Mouse (Mus musculus): ENCODE data around the gene Snd1.

DNA sequence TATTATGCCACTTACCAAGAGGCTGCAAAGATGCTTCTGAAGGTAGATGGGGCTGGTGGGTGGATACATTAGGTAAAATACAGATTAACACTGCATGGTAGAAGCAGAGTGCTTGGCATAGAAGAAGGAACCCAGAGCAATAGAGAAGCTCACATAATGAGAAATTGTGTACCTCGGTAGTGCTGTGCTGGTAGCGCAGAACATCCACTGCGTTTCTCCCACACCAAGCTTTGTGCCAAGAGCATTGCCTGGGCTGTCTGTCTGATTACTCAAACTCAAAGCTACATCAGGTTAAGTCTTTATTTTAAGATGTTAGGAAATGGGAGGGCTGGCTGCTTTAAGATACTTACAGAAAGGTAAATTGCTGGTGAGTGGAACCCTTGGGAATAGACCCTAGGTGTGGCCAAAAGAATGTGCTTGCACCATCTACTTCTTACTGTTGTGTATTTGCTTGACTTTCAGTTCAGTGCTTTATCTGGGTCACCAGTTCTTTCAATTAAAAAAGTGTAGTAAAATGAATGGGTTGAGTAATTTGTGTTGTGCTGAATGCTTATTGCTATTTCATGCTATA, 117.5 kb downstream of the Snd1 start:
- TF ChIP-seq CTCF (conservative IDR thresholded peaks at IDR 0.05; ENCODE audit: low read length) (no peak), NANOG (IDR thresholded peaks at IDR 0.05; ENCODE audit: borderline replicate concordance, low read length) (no peak)

Data from E14TG2a.4 (cell line).